Mouse (Mus musculus): ENCODE results near the gene Sdc4. TPM values are rescaled to one million over a fixed set of nuclear protein-coding genes. Genes with fewer than 3 reads are reported as not detected.

Gene Sdc4
- total RNA-seq, 1 experiment from 2014 or later, result 73.7 TPM

DNA sequence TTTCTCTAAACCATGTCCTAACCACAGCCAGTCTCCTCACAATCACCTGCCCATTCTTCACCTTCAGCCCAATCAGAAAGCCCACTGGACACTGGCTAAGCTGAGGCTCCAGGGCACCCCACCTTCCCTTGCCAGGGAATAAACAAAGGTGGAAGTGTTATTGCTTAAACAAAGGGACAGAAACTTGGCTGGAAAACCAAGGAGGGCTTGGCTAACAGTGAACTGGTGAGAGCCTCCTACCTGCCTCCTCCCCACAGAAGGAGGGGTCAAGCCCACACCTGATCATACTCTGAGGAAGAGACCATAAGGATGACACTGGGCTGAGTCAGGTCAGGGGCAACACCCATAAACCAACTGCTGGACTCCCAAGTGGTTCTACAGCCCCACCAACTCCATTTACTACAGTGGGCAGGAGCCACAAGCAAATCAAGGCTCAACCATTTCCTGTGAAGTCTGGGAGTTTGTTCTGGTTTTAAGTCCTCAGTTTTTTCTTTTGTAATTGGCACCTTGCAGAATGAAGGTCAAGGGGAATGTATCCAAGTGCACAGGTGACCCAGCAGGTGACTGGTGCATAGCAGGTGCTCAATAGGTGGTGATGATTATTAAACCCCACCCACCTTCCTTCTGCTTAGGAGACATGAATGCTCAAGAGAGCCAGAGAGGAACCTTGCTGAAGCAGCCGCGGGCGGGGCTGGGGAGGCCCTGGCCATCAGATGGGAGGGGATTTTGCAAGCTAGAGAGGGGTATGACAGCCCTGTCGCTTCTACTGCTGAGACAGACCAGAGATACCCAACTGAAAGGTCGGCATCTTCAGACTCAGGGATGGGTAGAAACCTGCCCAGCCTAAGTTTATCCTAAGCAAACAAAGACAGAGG is 8.2 kb downstream of the Sdc4 start:
- peak; percentile 28 for ATAC-seq (ENCODE audit: extremely low read depth, insufficient number of reproducible peaks, low FRiP score, poor library complexity, severe bottlenecking)

GRCm38 (mm10) chr2:164434681-164435080 is 9.0 kb downstream of the Sdc4 start:
- no peak for ATAC-seq (ENCODE audit: extremely low read depth, insufficient number of reproducible peaks, low FRiP score, poor library complexity, severe bottlenecking)

GRCm38 (mm10) chr2:164433278-164433895 is 10.3 kb downstream of the Sdc4 start:
- no peak for ATAC-seq (ENCODE audit: extremely low read depth, insufficient number of reproducible peaks, low FRiP score, poor library complexity, severe bottlenecking)

- no peak for ATAC-seq (ENCODE audit: extremely low read depth, insufficient number of reproducible peaks, low FRiP score, poor library complexity, severe bottlenecking)
Measured at GRCm38 (mm10) chr2:164432541-164433191, 11.0 kb downstream of the Sdc4 start.

- no peak for ATAC-seq (ENCODE audit: extremely low read depth, insufficient number of reproducible peaks, low FRiP score, poor library complexity, severe bottlenecking)
Measured at GRCm38 (mm10) chr2:164431676-164432465, 11.8 kb downstream of the Sdc4 start.

DNA sequence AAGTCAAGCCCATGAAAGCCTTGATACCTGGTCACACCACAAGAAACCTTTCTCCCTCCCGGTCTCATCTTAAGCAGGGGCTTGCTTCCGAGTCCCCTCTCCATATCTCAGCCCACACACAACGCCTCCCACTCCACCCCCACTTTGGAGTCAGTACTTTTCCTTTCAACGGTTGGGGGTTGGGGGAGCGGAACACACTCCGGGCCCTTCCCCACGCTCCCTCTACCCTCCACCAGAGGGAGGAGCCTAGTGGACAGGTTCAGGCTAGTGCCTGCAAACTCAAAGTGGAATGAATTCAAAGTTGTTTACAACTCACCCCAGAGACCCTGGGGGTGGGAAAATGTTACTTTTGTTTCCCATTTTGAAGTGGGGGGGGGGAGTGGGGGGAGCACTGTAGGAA is 13.0 kb downstream of the Sdc4 start:
- ATAC-seq (ENCODE audit: extremely low read depth, insufficient number of reproducible peaks, low FRiP score, poor library complexity, severe bottlenecking), result no peak

GRCm38 (mm10) chr2:164429881-164430615 is 13.6 kb downstream of the Sdc4 start:
- no peak for ATAC-seq (ENCODE audit: extremely low read depth, insufficient number of reproducible peaks, low FRiP score, poor library complexity, severe bottlenecking)

DNA sequence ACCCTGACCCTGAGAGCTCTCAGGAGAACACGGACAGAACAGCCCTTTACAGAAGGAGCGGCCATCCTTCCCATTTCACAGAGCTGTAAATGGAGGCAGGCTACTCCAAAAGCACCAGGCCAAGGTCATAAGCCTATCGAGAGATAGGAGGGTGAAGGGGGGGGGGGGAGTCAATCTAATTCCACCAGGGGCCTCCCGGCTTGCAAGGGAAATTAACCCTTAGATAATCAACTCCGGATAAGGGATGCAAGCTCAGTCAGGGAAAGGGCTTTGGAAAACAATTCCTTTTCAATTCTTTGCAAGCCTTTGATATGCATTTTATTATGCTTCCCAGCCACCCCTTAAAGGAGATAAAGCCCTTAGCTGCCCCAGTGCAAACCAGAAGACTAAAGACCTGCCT is 15.2 kb downstream of the Sdc4 start:
- no peak for ATAC-seq (ENCODE audit: extremely low read depth, insufficient number of reproducible peaks, low FRiP score, poor library complexity, severe bottlenecking)

- ATAC-seq (ENCODE audit: extremely low read depth, insufficient number of reproducible peaks, low FRiP score, poor library complexity, severe bottlenecking), result no peak
Measured at GRCm38 (mm10) chr2:164426952-164427351, 16.7 kb downstream of the Sdc4 start.

DNA sequence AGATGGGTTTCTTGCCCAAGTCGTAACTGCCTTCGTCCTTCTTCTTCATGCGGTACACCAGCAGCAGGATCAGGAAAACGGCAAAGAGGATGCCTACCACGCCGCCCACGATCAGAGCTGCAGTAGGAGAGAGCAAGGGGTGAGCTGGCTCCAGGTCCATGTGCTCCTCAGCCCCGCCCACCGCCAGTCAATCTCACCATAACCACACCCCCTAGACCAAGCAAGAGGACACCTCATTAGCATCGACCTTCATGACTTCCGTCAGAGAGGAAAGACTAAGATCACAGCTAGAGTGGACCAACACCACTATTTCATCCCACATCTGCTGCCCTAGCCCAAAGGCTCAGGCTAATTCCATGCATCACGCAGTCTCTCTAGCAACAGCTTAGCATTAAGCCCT is 17.6 kb downstream of the Sdc4 start:
- ATAC-seq (ENCODE audit: extremely low read depth, insufficient number of reproducible peaks, low FRiP score, poor library complexity, severe bottlenecking), result no peak

DNA sequence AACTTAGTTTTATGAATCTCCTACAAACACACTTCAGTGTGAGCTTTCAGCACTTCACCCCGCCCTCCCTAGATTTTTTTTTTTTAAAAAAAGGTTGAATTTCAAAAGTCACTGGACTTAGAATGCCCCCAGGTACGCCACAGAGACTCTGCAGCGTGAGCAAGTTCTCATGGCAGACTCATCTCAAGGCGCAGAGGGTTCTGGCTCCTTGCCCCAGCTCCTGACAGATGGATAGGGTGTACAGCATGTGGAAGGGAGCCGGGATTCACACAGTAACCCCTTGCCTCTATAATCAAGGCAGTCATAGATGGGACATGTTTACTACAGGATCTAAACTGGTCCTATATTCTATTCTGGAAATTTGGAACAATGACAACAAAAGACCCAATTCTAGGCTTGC is 18.3 kb downstream of the Sdc4 start:
- ATAC-seq (ENCODE audit: extremely low read depth, insufficient number of reproducible peaks, low FRiP score, poor library complexity, severe bottlenecking), result no peak

DNA sequence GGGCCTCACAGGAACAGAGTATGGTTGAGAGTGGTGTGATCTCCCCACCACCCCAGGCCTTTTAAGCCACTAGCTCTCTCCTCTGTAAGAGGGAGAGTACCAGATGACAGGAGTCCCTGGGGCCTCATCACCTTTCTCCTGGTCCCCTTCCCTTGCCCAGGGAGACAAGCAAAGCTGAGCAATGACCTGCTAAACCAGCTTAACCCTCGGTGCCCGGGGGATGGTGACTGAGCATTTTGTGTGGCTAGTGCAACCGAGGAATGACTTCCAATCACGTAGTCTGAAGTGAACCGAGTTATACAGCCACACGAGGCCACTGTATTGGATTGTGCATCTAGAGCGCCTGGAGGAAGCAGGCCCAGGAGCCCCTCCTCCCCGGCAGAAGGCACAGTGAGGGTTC is 19.3 kb downstream of the Sdc4 start:
- ATAC-seq (ENCODE audit: extremely low read depth, insufficient number of reproducible peaks, low FRiP score, poor library complexity, severe bottlenecking), result no peak

GRCm38 (mm10) chr2:164423464-164423863 is 20.2 kb downstream of the Sdc4 start:
- ATAC-seq (ENCODE audit: extremely low read depth, insufficient number of reproducible peaks, low FRiP score, poor library complexity, severe bottlenecking), result no peak

DNA sequence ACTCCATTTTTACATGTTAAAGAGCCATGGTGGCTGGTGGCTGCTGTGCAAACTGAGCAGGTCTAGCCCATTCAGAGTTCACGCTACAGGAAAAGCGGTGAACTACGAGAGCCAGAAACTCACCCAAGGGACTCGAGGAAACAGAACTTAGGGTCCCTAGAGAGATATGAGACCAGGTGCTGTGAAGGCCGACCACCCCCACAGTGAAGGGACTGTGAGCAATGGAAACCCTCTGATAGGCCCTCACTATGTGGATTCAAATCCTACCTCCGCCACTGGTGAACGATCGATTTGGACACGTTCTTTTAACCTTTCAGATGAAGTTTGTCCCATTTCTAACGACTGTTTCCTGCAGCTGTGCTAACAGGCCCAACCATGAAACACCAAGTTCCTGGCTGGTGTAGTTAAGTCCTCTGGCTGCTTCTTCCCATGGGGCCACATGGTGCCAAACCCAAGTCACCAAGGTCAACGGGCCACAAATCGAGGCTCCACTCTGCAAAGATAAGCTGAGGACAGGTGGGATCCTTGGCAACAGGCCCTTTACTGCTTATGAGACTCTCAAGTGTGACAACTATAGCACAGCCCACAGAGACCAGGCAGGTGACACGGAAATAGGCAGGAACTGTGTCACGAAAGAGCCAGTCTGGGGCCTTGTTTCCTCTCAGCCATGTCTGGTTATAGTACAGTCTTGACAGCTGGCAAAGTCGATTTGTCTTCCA is 20.9 kb downstream of the Sdc4 start:
- peak; percentile 79 for ATAC-seq (ENCODE audit: extremely low read depth, insufficient number of reproducible peaks, low FRiP score, poor library complexity, severe bottlenecking)

- no peak for ATAC-seq (ENCODE audit: extremely low read depth, insufficient number of reproducible peaks, low FRiP score, poor library complexity, severe bottlenecking)
Measured at GRCm38 (mm10) chr2:164421979-164422378, 21.7 kb downstream of the Sdc4 start.

GRCm38 (mm10) chr2:164421306-164421705 is 22.4 kb downstream of the Sdc4 start:
- no peak for ATAC-seq (ENCODE audit: extremely low read depth, insufficient number of reproducible peaks, low FRiP score, poor library complexity, severe bottlenecking)

DNA sequence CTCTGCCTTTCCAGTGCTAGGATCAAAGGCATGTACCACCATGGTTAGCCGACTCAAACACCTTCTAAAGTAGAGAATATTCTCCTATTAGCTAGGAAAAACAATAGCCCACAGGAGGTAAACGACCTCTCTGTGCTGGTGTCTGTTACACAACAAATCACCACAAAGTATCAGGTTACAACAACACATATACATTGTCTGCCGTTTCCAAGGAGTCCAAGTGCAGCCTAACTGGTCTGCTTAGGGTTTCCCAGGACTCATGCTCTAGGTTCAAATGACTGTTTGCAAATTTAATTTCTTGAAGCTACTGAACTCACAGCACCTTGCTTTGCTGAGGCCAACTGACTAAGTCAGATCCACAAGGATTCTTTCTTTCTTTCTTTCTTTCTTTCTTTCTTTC is 24.2 kb downstream of the Sdc4 start:
- ATAC-seq (ENCODE audit: extremely low read depth, insufficient number of reproducible peaks, low FRiP score, poor library complexity, severe bottlenecking), result no peak

DNA sequence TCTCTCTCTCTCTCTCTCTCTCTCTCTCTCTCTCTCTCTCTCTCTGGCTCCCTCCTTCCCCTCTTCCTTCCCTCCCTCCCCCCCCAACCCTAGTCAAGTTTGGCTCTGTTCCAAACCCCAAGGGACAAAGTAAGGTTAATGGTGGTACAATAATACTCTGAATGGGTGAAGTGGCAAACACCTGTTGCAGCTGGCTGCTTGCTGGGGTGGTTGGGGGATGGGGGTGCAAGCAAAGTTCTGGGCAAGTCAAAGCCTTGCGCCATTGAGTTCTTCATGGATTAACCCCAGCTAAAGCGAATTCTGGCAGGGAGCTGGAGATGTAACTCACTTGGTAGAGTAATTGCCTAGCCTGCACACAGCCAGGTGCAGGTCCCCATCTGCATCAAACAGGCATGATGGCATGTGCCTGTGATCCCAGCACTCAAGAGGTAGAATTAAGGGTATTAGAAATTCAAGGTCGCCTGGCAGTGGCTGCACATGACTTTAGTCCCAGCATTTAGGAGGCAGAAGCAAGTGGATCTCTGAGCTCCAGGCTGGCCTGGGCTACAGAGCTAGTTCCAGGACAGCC is 25.3 kb downstream of the Sdc4 start:
- ATAC-seq (ENCODE audit: extremely low read depth, insufficient number of reproducible peaks, low FRiP score, poor library complexity, severe bottlenecking), result no peak

Data from neutrophil, adult 5-6 weeks (primary cell).